17 mouse cellular contexts compared by ENCODE assay signal in genomic region chr8:61692866-61693265, GRCm38 (mm10).
"Had no signal": no experiment of that assay in that cellular context is flagged by ENCODE, and none has a peak within 500 bp of the region (broad histone marks: within the 10 kb centered on the region; RNA-seq: fewer than 3 reads in every experiment).

No protein-coding gene starts in this region.

- H3K4me1 ChIP-seq: neural tube, embryonic 12.5 days had no signal

- ATAC-seq: midbrain, embryonic 16.5 days had no signal

- H3K9me3 ChIP-seq: midbrain, embryonic 10.5 days; midbrain, embryonic 12.5 days; neural tube, embryonic 12.5 days had no signal

- H3K36me3 ChIP-seq: midbrain, embryonic 12.5 days; neural tube, embryonic 12.5 days had no signal

- H3K27ac ChIP-seq: midbrain, embryonic 10.5 days; midbrain, embryonic 12.5 days; neural tube, embryonic 12.5 days had no signal

- H3K4me2 ChIP-seq: lung, embryonic 14.5 days; midbrain, embryonic 12.5 days; neural tube, embryonic 12.5 days had no signal

- H3K9ac ChIP-seq: lung, embryonic 14.5 days; midbrain, embryonic 12.5 days; neural tube, embryonic 12.5 days had no signal

- H3K27me3 ChIP-seq: midbrain, embryonic 12.5 days; neural tube, embryonic 12.5 days had no signal

- H3K4me3 ChIP-seq: midbrain, embryonic 10.5 days; midbrain, embryonic 12.5 days; neural tube, embryonic 12.5 days had no signal

- DNase-seq: lung, adult 18-20 months; lung, embryonic 14.5 days; lung, postnatal 10 days; lung, postnatal 4 days; midbrain, embryonic 14.5 days; retina, postnatal 1 day; right cerebral cortex, adult 18-20 months; right cerebral cortex, postnatal 25 days; right cerebral cortex, postnatal 4 days; spleen, adult 18-20 months; thymus, adult 18-20 months; thymus, postnatal 14 days; thymus, postnatal 36 days had no signal
